Mouse (Mus musculus) liver, embryonic 16.5 days (tissue): ENCODE measurements at regions not wholly inside any gene's neighbourhood (a gene's known extent, or its start where the extent isn't known, plus 50 kb on each side); places are given as distances from the start of the nearest gene placed in this dataset.

ENCODE experiments used
- ATAC-seq: fragments of 200-750 bp; cut with Nextera tagmentation; 2 replicates; pipeline ENCODE4 v1.8.0; 2017; ENCODE audit warnings: low read depth, mild to moderate bottlenecking, moderate number of reproducible peaks, moderate library complexity
- H3K27ac ChIP-seq: fragments of 300-500 bp; sonication (generic); 2 replicates; pipeline ENCODE4 v1.5.1; 2014; ENCODE audit warnings: mild to moderate bottlenecking, low read length
- H3K27me3 ChIP-seq: fragments of 300-500 bp; sonication (generic); 2 replicates; pipeline ENCODE4 v1.6.1; 2014; ENCODE audit warnings: low read depth, low read length, mixed read lengths; ENCODE audit not compliant: control insufficient read depth, insufficient read depth
- H3K36me3 ChIP-seq: fragments of 300-500 bp; sonication (generic); 2 replicates; pipeline ENCODE4 v1.6.1; 2014; ENCODE audit warnings: mild to moderate bottlenecking; ENCODE audit not compliant: control insufficient read depth, insufficient read depth
- H3K4me1 ChIP-seq: fragments of 300-500 bp; sonication (generic); 2 replicates; pipeline ENCODE4 v1.6.1; 2014; ENCODE audit warnings: low read depth, low read length, mixed read lengths; ENCODE audit not compliant: control insufficient read depth
- H3K4me2 ChIP-seq: fragments of 300-500 bp; sonication (generic); 2 replicates; pipeline ENCODE4 v1.6.1; 2014; ENCODE audit warnings: low read depth, low read length, mixed read lengths
- H3K4me3 ChIP-seq: fragments of 300-500 bp; sonication (generic); 2 replicates; pipeline ENCODE4 v1.5.1; 2014; ENCODE audit warnings: low read depth, mild to moderate bottlenecking, low read length
- H3K9ac ChIP-seq: fragments of 300-500 bp; sonication (generic); 2 replicates; pipeline ENCODE4 v1.6.1; 2014; ENCODE audit warnings: low read depth, low read length
- H3K9me3 ChIP-seq: fragments of 300-500 bp; sonication (generic); replicated peaks from 2 replicates; pipeline ENCODE4 v1.6.1; 2016; ENCODE audit warnings: low read length; ENCODE audit not compliant: control insufficient read depth
- WGBS: fragments of 180-500 bp; shearing (Covaris S2); extraction: QIAGEN DNeasy Blood & Tissue Kit; methylation state at CpG from one replicate; pipeline ENCODE4 v1.1.7; 2014; ENCODE audit not compliant: insufficient replicate concordance; 5-methylcytosine and 5-hydroxymethylcytosine counted together

DNA sequence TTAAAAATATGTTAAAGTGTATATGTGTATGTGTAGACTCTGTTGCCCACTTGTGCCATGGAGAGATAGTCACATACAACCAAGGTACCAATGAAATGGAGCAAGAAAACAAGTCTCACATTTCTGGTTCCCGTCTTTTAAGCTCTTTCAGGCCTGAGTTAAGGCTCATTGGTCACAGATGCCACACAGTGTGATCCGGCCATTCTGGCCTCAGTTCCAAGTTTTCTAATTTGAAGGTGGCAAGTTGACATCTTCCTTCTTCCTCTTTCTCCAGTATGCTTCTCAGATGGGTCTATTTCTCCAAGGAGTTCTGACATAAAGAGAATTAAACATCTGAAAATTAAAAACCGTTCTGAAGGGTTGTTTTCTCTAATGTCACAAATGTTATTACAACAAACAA, 66.9 kb upstream of the Zfp703 start:
- H3K4me1 ChIP-seq = no peaks in the 10 kb centered on the region
- H3K9ac ChIP-seq = no peak overlapping the region
- H3K36me3 ChIP-seq = no peaks in the 10 kb centered on the region
- H3K4me2 ChIP-seq = no peak overlapping the region
- no peaks in the 10 kb centered on the region for H3K27me3 ChIP-seq
- no peak overlapping the region for H3K27ac ChIP-seq
- WGBS = 51% methylated on average over 3 of the region's 3 CpGs
- H3K4me3 ChIP-seq = no peak overlapping the region
- no peak for ATAC-seq
- H3K9me3 ChIP-seq = no peaks in the 10 kb centered on the region

DNA sequence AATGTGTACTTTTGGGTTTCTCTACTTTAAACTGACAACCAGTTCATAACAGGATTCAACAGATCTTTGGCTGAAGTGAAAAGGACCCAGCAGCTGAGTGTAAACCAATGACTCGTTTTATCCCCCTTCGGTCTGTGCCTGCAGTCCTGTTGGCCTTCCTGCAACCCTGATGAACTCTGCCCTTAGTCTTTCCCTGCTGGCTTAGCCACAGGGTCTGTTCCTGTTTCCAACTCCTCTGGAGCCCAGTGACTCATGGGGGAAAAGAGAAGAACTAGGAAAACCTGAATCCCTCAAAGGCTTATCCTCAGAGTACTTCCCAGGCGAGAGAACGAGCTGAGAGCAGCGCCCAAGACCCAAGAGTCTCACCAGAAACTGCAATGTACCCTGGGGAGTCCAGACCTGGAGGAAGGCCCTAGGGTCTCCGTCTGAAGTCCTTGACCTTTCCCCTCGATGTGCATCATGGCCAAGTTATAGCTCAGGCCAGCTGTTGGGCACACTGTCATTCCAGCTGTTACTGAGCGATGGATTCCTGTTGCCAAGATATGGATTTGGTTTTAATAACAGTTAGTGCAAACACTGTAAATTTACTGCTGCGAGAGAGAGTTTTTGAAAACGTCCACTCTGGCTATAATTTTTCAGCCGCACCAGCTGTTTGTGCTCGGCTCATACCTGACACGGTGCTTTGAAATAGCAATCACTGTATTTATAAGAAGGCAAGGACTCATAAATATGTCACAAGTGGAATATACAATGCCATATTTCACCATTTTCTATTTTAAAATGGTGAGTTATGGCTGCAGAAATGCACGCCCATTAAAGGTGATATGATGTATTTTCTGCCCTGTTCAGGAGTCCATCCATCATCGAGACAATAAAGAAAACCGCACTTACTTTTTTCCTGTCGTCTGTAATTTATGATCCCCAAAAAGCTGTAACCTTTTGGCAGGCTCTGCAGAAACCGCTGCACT, 63.3 kb upstream of the Zfp703 start:
- Histone ChIP-seq H3K36me3 (no peaks in the 10 kb centered on the region), H3K4me3 (no peak overlapping the region), H3K9ac (no peak overlapping the region), H3K4me2 (no peak overlapping the region), H3K27ac (no peak overlapping the region), H3K4me1 (no peaks in the 10 kb centered on the region), H3K27me3 (no peaks in the 10 kb centered on the region), H3K9me3 (no peaks in the 10 kb centered on the region)
- 55% methylated on average over 18 of the region's 18 CpGs for WGBS
- no peak for ATAC-seq

DNA sequence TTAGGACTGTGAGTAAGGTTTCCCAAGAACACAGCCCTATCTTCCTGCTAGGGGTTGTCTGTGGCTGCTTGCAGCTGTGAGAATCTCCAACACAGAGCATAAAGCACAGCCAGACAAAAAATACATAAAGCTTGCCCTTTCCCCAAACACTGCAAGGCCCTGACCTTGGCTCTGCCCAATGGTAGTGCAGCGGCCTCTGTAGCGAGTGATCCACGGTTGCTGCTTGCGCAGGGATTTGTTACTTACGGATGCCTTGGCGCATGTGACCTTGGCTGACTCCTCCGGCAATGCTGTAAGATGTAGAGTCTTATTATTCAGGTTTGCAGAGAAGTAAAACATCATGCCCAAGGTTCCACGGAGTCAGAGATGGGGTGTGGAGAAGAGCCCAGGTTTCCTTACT, 61.4 kb upstream of the Zfp703 start:
- Histone ChIP-seq H3K27ac (no peak overlapping the region), H3K4me1 (no peaks in the 10 kb centered on the region), H3K4me3 (no peak overlapping the region), H3K27me3 (no peaks in the 10 kb centered on the region), H3K9ac (no peak overlapping the region), H3K9me3 (no peaks in the 10 kb centered on the region), H3K4me2 (no peak overlapping the region), H3K36me3 (no peaks in the 10 kb centered on the region)
- no peak for ATAC-seq
- 77% methylated on average over 8 of the region's 8 CpGs for WGBS

DNA sequence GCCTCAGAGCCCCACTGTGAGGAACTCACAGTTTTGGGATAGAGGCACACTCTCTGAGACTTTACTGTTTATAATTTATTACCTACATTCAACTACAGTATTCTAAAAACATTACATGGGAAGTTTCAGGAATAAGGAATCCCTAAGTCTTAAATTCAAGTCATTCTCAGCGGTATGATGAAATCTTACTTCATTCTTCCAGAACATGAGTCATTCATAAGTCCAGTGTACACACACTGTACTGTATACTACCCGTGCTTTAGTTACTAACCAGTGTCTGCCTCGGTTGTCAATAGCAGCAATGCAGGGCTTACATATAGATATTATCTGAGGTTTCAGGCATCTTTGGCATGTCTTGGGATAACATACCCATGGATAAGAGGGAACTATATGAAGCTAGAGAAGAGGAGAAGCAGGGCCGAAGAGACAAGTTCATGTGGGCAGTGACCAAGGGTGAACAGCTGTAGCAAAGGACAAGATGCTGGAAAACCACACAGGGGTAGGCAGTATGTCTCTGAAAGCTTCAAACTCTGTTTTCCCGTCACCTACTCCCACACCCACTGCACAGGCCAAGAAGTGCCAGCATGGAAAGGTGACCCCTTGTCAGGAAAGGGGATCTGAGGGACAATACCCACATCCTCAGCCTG, 55.5 kb upstream of the Zfp703 start:
- Histone ChIP-seq H3K4me1 (no peaks in the 10 kb centered on the region), H3K27ac (no peak overlapping the region), H3K36me3 (no peaks in the 10 kb centered on the region), H3K4me2 (no peak overlapping the region), H3K9me3 (no peaks in the 10 kb centered on the region), H3K4me3 (no peak overlapping the region), H3K9ac (no peak overlapping the region), H3K27me3 (no peaks in the 10 kb centered on the region)
- WGBS = 61% methylated on average over 5 of the region's 5 CpGs
- ATAC-seq = no peak

DNA sequence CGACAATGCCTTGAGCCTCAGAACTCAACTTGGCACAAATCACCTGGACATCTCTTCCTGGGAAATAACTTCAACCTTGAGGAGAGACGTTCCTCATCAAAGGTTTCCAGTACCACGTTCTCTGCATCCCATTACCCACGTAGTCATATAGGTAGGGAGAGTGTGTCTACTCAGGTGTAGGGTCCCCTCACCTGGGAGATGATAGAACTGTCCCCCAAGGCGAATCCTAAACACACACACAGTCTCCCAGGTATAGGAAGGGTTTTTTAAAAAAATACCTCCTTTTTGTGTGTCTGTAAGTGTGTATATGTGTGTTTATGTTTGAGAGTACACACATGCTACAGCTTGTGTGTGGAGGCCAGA, 55.0 kb upstream of the Zfp703 start:
- H3K9ac ChIP-seq = no peak overlapping the region
- no peak for ATAC-seq
- no peak overlapping the region for H3K27ac ChIP-seq
- H3K4me2 ChIP-seq = no peak overlapping the region
- no peak overlapping the region for H3K4me3 ChIP-seq
- no peaks in the 10 kb centered on the region for H3K9me3 ChIP-seq
- 52% methylated on average over 5 of the region's 5 CpGs for WGBS
- H3K4me1 ChIP-seq = no peaks in the 10 kb centered on the region
- H3K36me3 ChIP-seq = no peaks in the 10 kb centered on the region
- H3K27me3 ChIP-seq = no peaks in the 10 kb centered on the region

DNA sequence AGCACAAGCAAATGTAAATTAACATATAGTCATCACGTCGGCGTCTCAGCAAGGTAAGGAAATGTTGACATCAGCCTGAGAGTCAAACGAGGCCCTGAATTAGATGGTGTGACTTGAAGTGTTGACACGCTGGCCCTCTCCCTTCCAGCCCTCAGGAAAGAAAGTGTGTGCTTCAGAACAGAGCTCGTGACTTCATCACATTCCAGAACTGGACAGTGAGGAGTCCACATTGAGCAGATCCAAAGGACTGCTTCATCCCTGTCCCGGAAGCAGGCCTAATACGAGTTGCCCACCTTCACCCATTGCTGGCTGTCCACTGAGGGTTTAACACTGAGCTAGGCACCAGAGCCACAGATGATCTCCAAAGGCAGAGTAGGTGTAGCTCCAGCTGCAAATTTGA, 54.0 kb upstream of the Zfp703 start:
- H3K9ac ChIP-seq = no peak overlapping the region
- no peaks in the 10 kb centered on the region for H3K4me1 ChIP-seq
- no peak for ATAC-seq
- no peak overlapping the region for H3K4me2 ChIP-seq
- no peak overlapping the region for H3K4me3 ChIP-seq
- no peaks in the 10 kb centered on the region for H3K36me3 ChIP-seq
- H3K27me3 ChIP-seq = no peaks in the 10 kb centered on the region
- H3K9me3 ChIP-seq = no peaks in the 10 kb centered on the region
- WGBS = 62% methylated on average over 8 of the region's 8 CpGs
- H3K27ac ChIP-seq = no peak overlapping the region
